8 mouse cellular contexts compared by ENCODE assay signal in the genomic region with DNA sequence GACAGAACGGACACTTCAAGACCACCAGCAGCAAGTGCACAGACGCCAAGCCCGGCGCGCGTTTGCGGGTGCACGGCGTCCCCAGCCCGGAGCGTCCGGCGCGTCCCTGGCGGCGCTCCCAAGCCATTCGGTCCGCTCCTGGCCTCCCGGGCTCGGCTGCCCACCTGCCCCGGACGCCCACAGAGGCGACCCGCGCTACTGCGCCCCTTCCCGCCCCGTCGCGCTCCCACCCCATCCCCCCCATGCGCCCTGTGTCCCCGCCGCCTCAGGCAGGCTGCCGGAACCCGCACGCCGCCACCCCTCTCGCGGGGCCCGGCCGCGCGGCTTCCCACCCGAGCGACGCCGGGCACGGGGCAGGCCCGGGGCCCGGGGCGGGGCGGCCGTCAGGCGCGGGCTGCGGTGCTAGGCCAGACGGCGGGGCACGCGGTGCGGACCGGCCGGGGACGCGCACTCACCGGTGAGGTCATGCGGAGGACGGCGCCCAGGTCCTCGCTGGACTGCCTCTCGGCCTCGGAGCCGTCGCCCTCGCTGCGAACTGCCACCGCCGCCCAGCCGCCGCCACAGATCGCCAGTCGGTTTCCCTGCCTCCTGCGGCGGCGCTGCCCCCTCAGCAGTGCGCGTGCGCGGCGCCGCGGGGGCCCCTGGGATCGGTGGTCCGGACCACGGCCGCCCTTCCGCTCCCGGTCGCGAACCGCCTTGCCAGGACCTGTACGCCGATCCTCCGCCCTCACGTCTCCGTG. TPM values are rescaled to one million over a fixed set of nuclear protein-coding genes. Genes with fewer than 3 reads are reported as not detected.
DNase-seq lines count a peak whose midpoint lies in the region; ATAC-seq lines count a peak whose summit lies in the region.

No protein-coding gene starts in this region.

- H3K4me1 ChIP-seq in intestine, embryonic 14.5 days (replicated peaks; ENCODE audit: control insufficient read depth, insufficient read depth, low read length), result 0 out of 2 replicates have a peak, but pooled peaks cover 8% of the 10 kb centered on the region

- H3K36me3 ChIP-seq in intestine, embryonic 14.5 days (ENCODE audit: control insufficient read depth, insufficient read depth, low read length), result no peaks in the 10 kb centered on the region

- H3K9ac ChIP-seq in intestine, embryonic 14.5 days (ENCODE audit: low read length), result peak overlapping the region; percentile 95

- H3K27me3 ChIP-seq in intestine, embryonic 14.5 days (replicated peaks; ENCODE audit: control insufficient read depth, insufficient read depth, low read length), result no peaks in the 10 kb centered on the region

- peak overlapping the region; percentile 89 for H3K27ac ChIP-seq in intestine, embryonic 14.5 days (ENCODE audit: low read depth)

- WGBS in intestine, embryonic 14.5 days, result under 1% methylated on average over 94 of the region's 106 CpGs

- intact Hi-C loops in gastrocnemius, postnatal 14 days (cut with DNase I; ENCODE audit: low total_unique reads), result no loop called here
- intact Hi-C loops in left cerebral cortex, postnatal 25 days (cut with DNase I), result loop anchor here (2.0 kb wide), 1 partner anchor 17 kb away; the partner anchor contains the start of gene Hspa5

- no peaks in the 10 kb centered on the region for H3K9me3 ChIP-seq in intestine, embryonic 14.5 days (ENCODE audit: control insufficient read depth, low read length)

- peak; percentile 92 for ATAC-seq in intestine, embryonic 14.5 days (replicated peaks; ENCODE audit: low FRiP score, low TSS enrichment, low read depth)

- peak overlapping the region; percentile 80 for H3K4me2 ChIP-seq in intestine, embryonic 14.5 days (ENCODE audit: low read length)

- peak overlapping the region; percentile 62 for H3K4me3 ChIP-seq in intestine, embryonic 14.5 days (ENCODE audit: low read depth, low read length)

- DNase-seq in adrenal gland, adult (ENCODE audit: inconsistent age in 2 of 2, low spot score in 1 of 2), result peak; percentile 91 to 96
- peak; percentile 91 for DNase-seq in embryo, embryonic 10 days (ENCODE audit: low spot score)
- DNase-seq in gastrocnemius, postnatal 14 days, result peak; percentile 93
- DNase-seq in intestine, embryonic 14.5 days (ENCODE audit: low spot score), result peak; percentile 94
- DNase-seq in left cerebral cortex, postnatal 25 days (ENCODE audit: low spot score in 2 of 2), result peak; percentile 79 to 82
- DNase-seq in mesoderm, embryonic 11.5 days (ENCODE audit: low read depth, low spot score), result peak; percentile 87
- peak; percentile 88 for DNase-seq in right cerebral cortex, postnatal 25 days
- DNase-seq in urinary bladder, postnatal 36 days (ENCODE audit: low spot score in 2 of 2), result peak; percentile 77 to 87

RNA-seq across cellular contexts. Expression of gene Gapvd1, which starts 1.1 kb away (rescaled TPM):
- 10 to 100 TPM; 32.2 to 34.6 TPM for total RNA-seq in gastrocnemius, postnatal 14 days (2021)
- polyA plus RNA-seq in intestine, embryonic 14.5 days (2014; fragmentation: Nextera tagmentation; extraction: Ambion mirVana), result 80.1 and 82.7 TPM in 2 replicates
- total RNA-seq in left cerebral cortex, postnatal 25 days (2021), result 100 to 1,000 TPM in 1 of 2 experiments, 10 to 100 TPM in 1; 97.4 to 101 TPM

RNA-seq across cellular contexts. Expression of gene Hspa5, which starts 17.8 kb away (rescaled TPM):
- 100 to 1,000 TPM; 175 to 207 TPM for total RNA-seq in gastrocnemius, postnatal 14 days (2021)
- 780 and 861 TPM in 2 replicates for polyA plus RNA-seq in intestine, embryonic 14.5 days (2014; fragmentation: Nextera tagmentation; extraction: Ambion mirVana)
- total RNA-seq in left cerebral cortex, postnatal 25 days (2021), result 100 to 1,000 TPM; 394 to 427 TPM

RNA-seq across cellular contexts. Expression of gene Rabepk, which starts 45.7 kb away (rescaled TPM):
- 10 to 100 TPM in 1 of 2 experiments, 1 to 10 TPM in 1; 7.9 to 10.1 TPM for total RNA-seq in gastrocnemius, postnatal 14 days (2021)
- 48.8 and 51.0 TPM in 2 replicates for polyA plus RNA-seq in intestine, embryonic 14.5 days (2014; fragmentation: Nextera tagmentation; extraction: Ambion mirVana)
- total RNA-seq in left cerebral cortex, postnatal 25 days (2021), result 10 to 100 TPM; 30.8 to 34.0 TPM

Comparison
In these comparisons a context has a peak if more than half of its experiments do, and no peak if none do; other contexts are left out.
1. Peak in every context shown above with its lines: DNase-seq, ATAC-seq, H3K4me3 ChIP-seq and H3K27ac ChIP-seq.